Mouse (Mus musculus): Measurements from ENCODE around the gene Sept9. TPM values are rescaled to one million over a fixed set of nuclear protein-coding genes. Genes with fewer than 3 reads are reported as not detected.

The Sept9 gene
- polyA plus RNA-seq, 1 experiment from 2014 or later: 52.5 TPM

DNA sequence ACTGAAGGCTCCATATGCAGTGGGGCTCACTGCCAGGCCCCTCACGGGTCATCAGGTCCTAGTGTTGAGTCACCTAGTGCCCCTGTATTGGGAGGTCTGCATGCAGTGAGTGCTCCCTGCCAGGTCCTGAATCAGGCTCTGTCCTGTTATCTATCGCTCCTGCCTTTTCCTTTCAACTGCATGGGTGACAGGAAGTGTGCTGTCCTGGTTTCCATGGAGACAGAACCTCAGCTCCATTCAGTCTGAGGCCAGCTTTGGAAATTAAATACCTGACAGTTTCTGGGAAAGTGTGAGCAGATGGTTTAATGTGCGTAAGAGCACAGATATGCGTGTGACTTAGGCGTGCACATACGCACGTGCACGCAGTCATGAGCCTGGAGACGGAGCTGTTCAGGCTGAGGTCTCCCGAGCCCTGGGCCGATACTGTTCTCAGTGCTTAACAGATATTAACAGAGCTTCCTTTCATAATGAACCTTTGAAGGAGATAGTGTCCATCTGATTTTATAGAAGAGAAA is 49.3 kb downstream of the Sept9 start:
- ATAC-seq (peak; percentile 16; the same call in 1 of the 2 replicates), DNase-seq (ENCODE audit: low spot score) (peak; percentile 49)
- no peak overlapping the region for H3K9ac ChIP-seq (replicated peaks; ENCODE audit: low read depth)
- H3K27me3 ChIP-seq (replicated peaks; ENCODE audit: insufficient read depth, low read length): no peaks in the 10 kb centered on the region
- no peaks in the 10 kb centered on the region for H3K9me3 ChIP-seq (ENCODE audit: low read length)
- no peak for TF ChIP-seq CTCF (IDR thresholded peaks at IDR 0.05)
- TF ChIP-seq EP300 (IDR thresholded peaks at IDR 0.05): no peak
- 46% methylated on average over 11 of the region's 11 CpGs for WGBS
- H3K36me3 ChIP-seq (ENCODE audit: insufficient read depth, low read length): no peaks in the 10 kb centered on the region
- H3K4me1 ChIP-seq (ENCODE audit: insufficient read depth, low read depth, low read length): peaks cover 5% of the 10 kb centered on the region; the same call in 1 of the 2 replicates
- no peak overlapping the region for H3K4me3 ChIP-seq (ENCODE audit: low read depth, low read length)
- no peak overlapping the region for H3K27ac ChIP-seq (ENCODE audit: low read length)
- H3K4me2 ChIP-seq (replicated peaks; ENCODE audit: low read depth, low read length): no peak overlapping the region

- H3K4me2 ChIP-seq (replicated peaks; ENCODE audit: low read depth, low read length): no peak overlapping the region
- no peaks in the 10 kb centered on the region for H3K9me3 ChIP-seq (ENCODE audit: low read length)
- peaks cover 5% of the 10 kb centered on the region; the same call in 1 of the 2 replicates for H3K4me1 ChIP-seq (ENCODE audit: insufficient read depth, low read depth, low read length)
- no peak for DNase-seq (ENCODE audit: low spot score)
- 73% methylated on average over 18 of the region's 18 CpGs for WGBS
- no peak overlapping the region for H3K9ac ChIP-seq (replicated peaks; ENCODE audit: low read depth)
- TF ChIP-seq EP300 (IDR thresholded peaks at IDR 0.05) (no peak), CTCF (IDR thresholded peaks at IDR 0.05) (no peak)
- no peak overlapping the region for H3K4me3 ChIP-seq (ENCODE audit: low read depth, low read length)
- no peak overlapping the region for H3K27ac ChIP-seq (ENCODE audit: low read length)
- H3K27me3 ChIP-seq (replicated peaks; ENCODE audit: insufficient read depth, low read length): no peaks in the 10 kb centered on the region
- no peaks in the 10 kb centered on the region for H3K36me3 ChIP-seq (ENCODE audit: insufficient read depth, low read length)
- no peak for ATAC-seq
Measured at GRCm38 (mm10) chr11:117249282-117249984, 50.0 kb downstream of the Sept9 start.

- Histone ChIP-seq H3K4me1 (ENCODE audit: insufficient read depth, low read depth, low read length) (peaks cover 5% of the 10 kb centered on the region; the same call in 1 of the 2 replicates), H3K9ac (replicated peaks; ENCODE audit: low read depth) (no peak overlapping the region), H3K27me3 (replicated peaks; ENCODE audit: insufficient read depth, low read length) (no peaks in the 10 kb centered on the region), H3K9me3 (ENCODE audit: low read length) (no peaks in the 10 kb centered on the region), H3K4me2 (replicated peaks; ENCODE audit: low read depth, low read length) (no peak overlapping the region), H3K4me3 (ENCODE audit: low read depth, low read length) (no peak overlapping the region), H3K27ac (ENCODE audit: low read length) (no peak overlapping the region), H3K36me3 (ENCODE audit: insufficient read depth, low read length) (no peaks in the 10 kb centered on the region)
- DNase-seq (ENCODE audit: low spot score) (no peak), ATAC-seq (no peak)
- 82% methylated on average over 22 of the region's 22 CpGs for WGBS
- no peak for TF ChIP-seq CTCF (IDR thresholded peaks at IDR 0.05)
- no peak for TF ChIP-seq EP300 (IDR thresholded peaks at IDR 0.05)
Measured at GRCm38 (mm10) chr11:117249985-117250928, 50.8 kb downstream of the Sept9 start.

DNA sequence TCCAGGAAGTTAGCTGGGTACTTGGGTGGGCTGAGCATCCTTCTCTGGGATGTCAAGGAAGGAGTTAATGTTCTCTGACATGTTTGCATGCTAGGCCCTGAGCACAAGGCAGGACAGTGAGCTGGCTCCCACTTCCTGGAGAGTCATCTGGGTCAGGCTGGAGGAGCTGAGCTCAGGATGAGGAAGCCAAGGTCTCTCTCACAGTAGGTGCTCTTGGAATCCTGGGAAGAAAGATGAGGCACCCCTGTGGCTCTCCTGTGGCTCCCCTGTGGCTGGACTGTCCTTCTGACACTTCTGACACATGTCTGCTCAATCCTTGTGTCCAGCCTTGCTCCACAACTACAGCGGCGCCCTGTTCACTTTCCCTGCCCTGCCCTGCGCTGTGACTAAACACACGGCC is 52.3 kb downstream of the Sept9 start:
- Histone ChIP-seq H3K36me3 (ENCODE audit: insufficient read depth, low read length) (no peaks in the 10 kb centered on the region), H3K4me2 (replicated peaks; ENCODE audit: low read depth, low read length) (no peak overlapping the region), H3K4me3 (ENCODE audit: low read depth, low read length) (no peak overlapping the region), H3K9ac (replicated peaks; ENCODE audit: low read depth) (no peak overlapping the region), H3K27me3 (replicated peaks; ENCODE audit: insufficient read depth, low read length) (no peaks in the 10 kb centered on the region), H3K9me3 (ENCODE audit: low read length) (no peaks in the 10 kb centered on the region), H3K27ac (ENCODE audit: low read length) (no peak overlapping the region), H3K4me1 (ENCODE audit: insufficient read depth, low read depth, low read length) (peaks cover 5% of the 10 kb centered on the region; the same call in 1 of the 2 replicates)
- 69% methylated on average over 4 of the region's 4 CpGs for WGBS
- ATAC-seq (no peak), DNase-seq (ENCODE audit: low spot score) (peak; percentile 15)
- TF ChIP-seq CTCF (IDR thresholded peaks at IDR 0.05): no peak
- TF ChIP-seq EP300 (IDR thresholded peaks at IDR 0.05): no peak

GRCm38 (mm10) chr11:117252846-117253245 is 53.4 kb downstream of the Sept9 start:
- no peak for ATAC-seq
- peaks cover 5% of the 10 kb centered on the region; the same call in 1 of the 2 replicates for H3K4me1 ChIP-seq (ENCODE audit: insufficient read depth, low read depth, low read length)
- no peak overlapping the region for H3K4me2 ChIP-seq (replicated peaks; ENCODE audit: low read depth, low read length)
- no peak overlapping the region for H3K27ac ChIP-seq (ENCODE audit: low read length)
- H3K27me3 ChIP-seq (replicated peaks; ENCODE audit: insufficient read depth, low read length): no peaks in the 10 kb centered on the region
- DNase-seq (ENCODE audit: low spot score): no peak
- TF ChIP-seq CTCF (IDR thresholded peaks at IDR 0.05) (no peak), EP300 (IDR thresholded peaks at IDR 0.05) (no peak)
- H3K9me3 ChIP-seq (ENCODE audit: low read length): no peaks in the 10 kb centered on the region
- H3K9ac ChIP-seq (replicated peaks; ENCODE audit: low read depth): no peak overlapping the region
- WGBS: 83% methylated on average over 13 of the region's 13 CpGs
- H3K36me3 ChIP-seq (ENCODE audit: insufficient read depth, low read length): no peaks in the 10 kb centered on the region
- no peak overlapping the region for H3K4me3 ChIP-seq (ENCODE audit: low read depth, low read length)
